Mouse (Mus musculus) spleen, postnatal 14 days (tissue): ENCODE measurements around the gene Trmo.
A peak's percentile ranks its signal among the peaks of the same experiment; 100 is the strongest.

Experiments used
- DNase-seq, 2 experiments: peaks; one replicate each; pipeline ENCODE4 v3.0.0; 2021 to 2022; ENCODE audit warnings: low spot score in 2 of 2

The Trmo gene

DNA sequence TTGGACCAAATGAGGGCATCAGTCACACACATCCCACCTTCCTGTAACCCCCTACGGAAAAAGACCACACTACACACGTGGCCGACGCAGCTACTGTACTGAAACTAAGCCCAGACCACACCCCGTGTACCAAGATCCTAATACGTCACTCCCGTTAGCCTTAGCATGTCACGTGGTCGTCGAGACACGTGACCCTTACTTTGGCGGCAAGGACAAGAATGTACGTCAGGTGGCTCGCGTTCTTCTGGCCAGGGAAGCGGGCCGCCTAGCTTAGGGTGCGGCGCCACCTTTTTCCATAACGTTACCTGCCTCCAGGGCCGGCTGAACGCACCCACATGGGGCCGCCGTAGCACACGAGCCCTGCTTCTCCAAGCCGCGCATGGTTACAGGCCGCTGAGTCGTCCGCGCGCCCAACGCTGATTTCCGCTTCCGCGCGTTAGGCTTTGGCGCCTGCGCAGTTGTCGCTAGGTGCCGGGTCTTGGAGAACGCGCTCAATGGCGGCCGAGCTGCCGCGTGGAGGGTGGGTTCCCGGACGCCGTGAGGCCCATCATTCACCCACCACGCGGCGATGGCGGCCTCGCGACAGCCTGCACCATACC, at the start of gene Trmo:
Gene Trmo (minus strand): TSS at position 425 of the 599 bp plus-strand sequence.
- peak; percentile 86 to 90 for DNase-seq

GRCm38 (mm10) chr4:46432339-46433036, 43.3 kb upstream of the Trmo start:
- DNase-seq, result peak; percentile 30 to 39

DNA sequence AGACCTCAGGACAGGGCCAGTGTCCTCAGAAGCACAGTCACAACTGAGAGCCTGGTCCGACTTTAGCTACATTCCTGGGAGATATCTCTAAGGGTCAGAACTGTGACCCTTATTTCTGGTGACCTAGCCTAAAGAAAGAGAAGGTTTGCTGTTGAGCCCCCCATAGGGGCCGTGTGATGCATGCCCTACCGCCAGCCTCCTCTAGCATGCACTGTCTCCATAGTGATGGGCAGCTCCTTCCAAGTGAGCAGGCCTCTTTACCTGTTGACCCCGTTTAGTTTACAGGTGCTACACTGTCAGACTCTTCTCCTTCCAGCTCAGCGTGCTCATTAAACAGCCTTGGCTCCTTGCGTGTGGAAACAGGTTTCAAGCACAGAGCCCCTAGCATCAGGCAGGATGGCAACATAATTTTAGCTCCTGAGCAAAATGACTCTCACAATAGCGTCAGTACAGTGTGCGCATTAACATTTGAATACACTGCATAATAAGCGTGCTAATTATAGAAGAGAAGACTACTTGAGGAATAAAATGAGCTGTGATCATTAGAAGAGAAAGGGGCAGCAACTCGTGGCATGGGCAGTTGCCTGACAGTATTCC, 39.8 kb upstream of the Trmo start:
- no peak for DNase-seq

- DNase-seq, result no peak
Observed at GRCm38 (mm10) chr4:46422625-46423024, 33.4 kb upstream of the Trmo start.

DNA sequence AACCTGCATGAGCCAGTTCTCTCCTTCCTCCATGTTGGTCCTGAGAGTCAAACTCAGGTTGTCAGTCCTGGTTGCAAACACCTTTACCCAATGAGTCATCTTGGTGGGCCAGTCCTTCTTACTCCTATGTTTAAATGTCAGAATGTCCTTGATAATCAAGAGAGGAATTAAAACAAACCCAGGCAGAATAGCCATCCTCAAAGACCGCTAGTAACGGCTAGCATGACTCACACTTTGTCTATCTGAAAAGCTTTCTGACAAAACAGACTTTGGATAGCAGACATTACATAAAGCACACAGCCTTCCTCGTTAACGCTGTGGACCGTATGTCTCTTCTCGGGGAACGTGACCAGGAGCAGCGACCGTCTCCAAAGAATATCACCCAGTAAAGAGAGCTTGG, 29.6 kb upstream of the Trmo start:
- DNase-seq, result no peak

DNA sequence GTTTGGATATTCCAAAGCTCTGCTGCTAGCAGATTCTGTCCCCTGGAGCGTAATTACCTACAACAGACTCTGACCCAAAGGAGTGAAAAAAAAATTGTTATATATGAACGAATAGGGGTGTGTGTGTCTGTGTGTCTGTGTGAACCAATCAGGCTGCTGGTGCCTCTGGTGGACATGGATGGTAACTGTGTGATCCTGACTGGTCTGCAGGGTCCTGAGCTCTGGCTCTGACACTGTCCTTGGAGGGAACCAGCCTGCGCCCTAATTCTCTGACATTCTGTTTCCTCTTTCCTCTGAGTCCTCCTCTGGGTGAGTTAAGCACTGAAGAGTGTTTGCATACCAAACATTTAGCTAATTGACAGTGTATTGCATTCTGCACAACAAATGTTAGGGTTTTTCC, 28.3 kb upstream of the Trmo start:
- DNase-seq, result no peak

DNA sequence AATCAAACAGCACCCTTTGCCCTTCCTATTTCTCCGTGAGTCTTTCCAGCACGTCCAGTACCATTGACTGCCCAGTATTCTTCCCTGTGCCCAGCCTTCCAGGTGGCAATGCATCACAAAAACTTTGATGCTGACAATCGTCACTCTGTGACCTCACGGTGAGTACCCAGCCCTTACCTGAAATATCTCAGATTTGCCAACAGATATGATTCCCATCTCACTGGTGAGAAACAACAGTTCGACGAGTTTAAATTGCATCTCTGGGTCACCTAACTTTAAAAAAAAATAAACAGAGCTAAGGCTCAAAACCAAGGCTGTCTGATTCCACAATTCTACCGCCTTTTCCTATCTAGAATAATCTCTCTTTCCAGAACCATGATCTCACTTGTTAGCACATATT, 24.2 kb upstream of the Trmo start, which contains the start of gene Hemgn:
Gene Hemgn (minus strand): TSS at position 101 of the 400 bp plus-strand sequence.
- DNase-seq, result no peak

GRCm38 (mm10) chr4:46412113-46412512, 22.9 kb upstream of the Trmo start:
- DNase-seq, result no peak

DNA sequence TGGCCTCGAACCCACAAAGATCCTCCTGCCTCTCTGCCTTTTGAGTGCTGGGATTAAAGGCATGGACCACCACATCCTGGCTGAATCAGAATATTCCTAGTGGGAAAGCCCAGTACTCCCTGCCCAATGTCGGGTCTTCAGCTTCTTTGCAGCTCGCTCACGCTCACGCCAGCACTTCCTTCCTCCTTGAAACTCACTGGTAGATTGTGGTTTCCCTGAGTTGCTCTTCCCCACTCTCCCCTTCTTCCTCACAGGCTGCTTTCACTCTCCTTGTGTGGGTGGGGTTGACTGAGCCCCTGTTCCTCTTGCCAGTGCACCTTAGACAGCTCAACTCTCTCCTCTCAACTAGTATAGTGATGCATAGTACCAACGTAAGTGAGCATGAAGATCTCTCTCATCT, 22.3 kb upstream of the Trmo start:
- no peak for DNase-seq

- DNase-seq, result peak in 1 of 2 experiments; percentile 33
Observed at GRCm38 (mm10) chr4:46410677-46411076, 21.4 kb upstream of the Trmo start.

DNA sequence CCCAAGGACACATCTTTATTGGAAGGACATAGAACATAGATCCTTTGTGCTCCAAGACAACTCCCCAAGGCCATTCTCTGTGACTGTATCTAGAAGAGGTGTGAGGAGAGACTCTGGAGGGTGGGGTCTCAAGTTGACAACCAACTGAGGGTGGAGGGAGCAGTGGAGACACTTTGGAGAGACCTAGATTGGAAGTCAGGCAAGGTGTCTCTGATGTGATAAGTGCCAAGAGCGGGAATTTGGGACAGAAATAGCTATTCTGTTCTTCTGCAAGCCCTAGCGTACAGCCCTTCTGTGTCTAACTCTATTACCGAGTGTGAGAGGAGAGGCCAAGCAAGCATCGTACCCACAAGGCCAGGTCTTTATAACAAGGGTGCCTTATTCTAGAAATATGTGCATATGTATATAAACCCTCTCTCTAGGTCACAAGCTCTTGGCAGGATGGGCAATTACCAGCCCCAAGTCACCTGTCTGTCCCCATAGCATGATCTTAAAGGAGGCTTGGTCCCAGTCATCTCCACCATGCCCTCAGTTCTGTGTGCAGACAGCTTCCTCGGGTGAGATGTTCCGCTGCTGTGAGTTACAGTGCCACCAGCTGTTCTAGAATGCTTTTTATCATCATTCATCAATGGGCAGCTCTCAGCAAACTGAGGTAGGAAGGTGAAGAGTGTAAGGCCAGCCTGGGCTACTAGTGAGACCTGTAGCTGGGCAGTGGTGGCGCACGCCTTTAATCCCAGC, 17.9 kb upstream of the Trmo start:
- peak; percentile 13 to 34 for DNase-seq

DNA sequence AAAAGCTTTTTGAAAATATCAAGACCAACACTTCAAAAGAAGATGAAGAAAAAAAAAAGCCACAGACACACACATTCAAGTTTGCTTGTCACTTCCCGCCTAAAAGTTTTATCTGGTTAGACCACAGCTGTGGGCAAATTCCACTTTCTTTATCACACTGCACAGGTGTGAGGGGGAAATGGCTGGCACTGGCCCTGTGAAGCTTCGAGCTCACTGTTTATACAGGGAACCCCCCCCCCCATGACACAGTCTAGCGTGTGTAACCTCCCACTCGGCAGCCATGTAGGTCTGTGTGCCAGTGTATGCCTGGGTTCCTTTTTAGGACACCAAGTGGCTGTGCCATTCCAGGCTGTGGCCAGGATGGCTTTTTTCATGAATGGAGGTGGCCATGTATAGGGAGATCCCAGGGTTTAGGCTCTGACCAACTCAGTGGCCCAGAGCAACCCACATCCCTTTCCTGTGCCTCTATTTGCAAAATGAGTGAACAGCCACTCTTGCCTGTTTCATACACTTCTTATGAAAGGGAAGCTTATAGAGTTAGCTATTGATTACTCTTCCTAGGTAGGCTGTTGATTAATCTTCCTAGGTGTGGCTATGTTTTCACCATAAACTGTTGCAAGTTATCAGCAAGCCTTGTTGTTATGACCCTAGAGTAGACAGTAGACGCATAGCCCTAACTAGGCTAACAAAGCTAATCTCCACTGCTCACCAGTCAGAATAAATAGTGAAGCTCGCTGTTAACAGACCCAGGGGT, 15.0 kb upstream of the Trmo start:
- peak; percentile 29 to 47 for DNase-seq

DNA sequence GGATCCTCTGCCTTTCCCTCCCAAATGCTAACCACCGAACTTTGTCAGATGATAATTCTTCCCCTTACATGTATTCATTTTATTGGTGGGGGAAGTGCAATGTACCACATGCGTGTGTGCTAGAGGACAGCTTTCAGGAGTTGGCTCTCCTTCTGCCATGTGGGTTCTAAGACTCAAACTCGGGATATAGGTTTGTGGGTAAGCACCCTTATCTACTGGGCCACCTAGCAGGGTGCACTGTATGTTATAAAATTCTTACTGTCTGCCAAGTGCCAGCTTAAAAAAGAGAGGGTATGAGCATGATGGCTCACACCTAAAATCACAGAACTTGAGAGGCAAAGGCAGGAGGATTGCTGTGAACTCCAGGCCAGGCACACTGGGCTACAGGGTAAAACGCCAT, 9.6 kb upstream of the Trmo start:
- DNase-seq, result no peak

GRCm38 (mm10) chr4:46395736-46396135, 6.5 kb upstream of the Trmo start:
- peak in 1 of 2 experiments; percentile 39 for DNase-seq

- DNase-seq, result no peak
Observed at GRCm38 (mm10) chr4:46394388-46394787, 5.2 kb upstream of the Trmo start.

DNA sequence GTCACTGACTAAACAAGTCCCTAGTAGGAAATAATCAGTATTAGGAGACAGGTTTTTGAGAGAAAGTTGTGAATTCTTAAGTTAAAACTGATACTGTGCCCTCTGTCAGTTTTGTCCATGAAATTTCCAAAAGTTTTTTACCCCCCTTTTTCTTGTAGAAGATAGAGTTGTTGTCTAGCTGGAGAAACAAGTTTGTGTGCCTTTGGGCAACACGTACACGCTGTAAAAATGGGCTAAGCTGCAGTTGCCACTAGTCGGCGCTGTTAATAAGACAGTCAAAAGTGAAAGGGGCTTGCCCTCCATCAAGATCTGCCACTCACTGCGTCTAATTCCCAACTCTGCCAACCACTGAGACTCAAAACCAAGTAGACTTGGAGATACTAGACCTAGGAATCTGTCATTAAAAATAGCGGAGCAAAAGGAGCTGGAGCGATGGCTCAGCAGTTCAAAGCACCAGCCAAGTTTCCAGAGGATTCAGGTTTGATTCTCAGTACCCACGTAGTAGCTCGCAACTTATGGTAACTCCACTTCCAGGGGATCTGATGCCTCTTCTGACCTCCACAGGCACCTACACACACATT, 1.2 kb upstream of the Trmo start:
- DNase-seq, result peak; percentile 74 to 86

DNA sequence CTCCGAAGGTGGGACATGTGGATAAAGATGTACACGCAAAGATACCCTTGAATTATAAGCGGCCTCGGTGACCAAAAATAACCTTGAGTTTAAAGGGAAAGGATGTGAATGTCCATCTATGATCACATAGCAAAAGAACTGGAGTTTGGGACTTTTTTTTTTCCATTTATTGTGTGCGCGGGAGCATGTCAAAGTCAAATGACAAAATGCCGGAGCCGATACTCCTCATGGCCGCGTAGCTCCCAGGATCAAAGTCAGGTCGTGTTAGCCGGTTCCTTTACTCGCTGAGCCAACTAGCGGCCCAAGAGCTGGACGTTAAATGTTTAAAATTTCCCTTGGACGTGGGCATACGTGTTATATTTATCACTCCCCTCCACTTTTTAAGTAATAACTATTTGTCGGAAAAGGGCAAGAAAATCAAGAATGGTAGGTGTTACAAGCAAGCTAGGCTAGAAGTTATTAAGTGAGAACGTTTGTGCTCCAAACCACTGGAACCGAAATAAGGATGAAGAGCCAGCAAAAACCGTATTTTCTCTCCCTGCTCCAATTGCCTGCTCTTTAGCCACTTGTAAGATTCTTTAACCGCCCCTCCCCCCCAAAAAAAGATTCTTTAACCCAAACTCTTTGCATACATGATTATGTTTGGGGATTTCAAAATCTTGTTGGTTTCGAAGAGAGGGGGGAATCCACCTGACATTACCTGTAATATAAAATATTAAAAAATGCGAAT, 540 bp upstream of the Trmo start:
- DNase-seq, result no peak

GRCm38 (mm10) chr4:46388556-46388955, 681 bp downstream of the Trmo start:
- DNase-seq, result no peak

GRCm38 (mm10) chr4:46374869-46375368, 14.3 kb downstream of the Trmo start:
- DNase-seq, result peak; percentile 60 to 78

- DNase-seq, result no peak
Observed at GRCm38 (mm10) chr4:46374455-46374854, 14.8 kb downstream of the Trmo start.
